Mouse (Mus musculus): Measurements from ENCODE around the gene Zgrf1.

GRCm38 (mm10) chr3:127639875-127640761 is 86.8 kb downstream of the Zgrf1 start:
- TF ChIP-seq POLR2A (IDR thresholded peaks at IDR 0.05; ENCODE audit: low read depth, low read length): no peak
- TF ChIP-seq CTCF (IDR thresholded peaks at IDR 0.05; ENCODE audit: borderline replicate concordance, insufficient read depth, low read length): peak; percentile 27; the same call in 1 of the 2 replicates

All from embryonic fibroblast, embryonic 13.5 days (primary cell).